Mouse (Mus musculus) frontal cortex, adult 2 months (tissue): ENCODE data around the gene Ap1b1. TPM values are rescaled to one million over a fixed set of nuclear protein-coding genes. Genes with fewer than 3 reads are reported as not detected.

Experiments
- DNase-seq, 2 experiments: peaks; one replicate each; pipeline ENCODE4 v3.0.0; 2022; ENCODE audit warnings: low spot score in 1 of 2; ENCODE audit errors: extremely low spot score in 1 of 2
- polyA plus RNA-seq: library from polyadenylated mRNA; depleted of rRNA; stranded (reverse); fragments of >200 nt; gene quantifications from 2 replicates; pipeline ENCODE4 v1.2.3, GENCODE M21; 2012; rRNA removed

The Ap1b1 gene
- polyA plus RNA-seq = 150 and 165 TPM in 2 replicates

DNA sequence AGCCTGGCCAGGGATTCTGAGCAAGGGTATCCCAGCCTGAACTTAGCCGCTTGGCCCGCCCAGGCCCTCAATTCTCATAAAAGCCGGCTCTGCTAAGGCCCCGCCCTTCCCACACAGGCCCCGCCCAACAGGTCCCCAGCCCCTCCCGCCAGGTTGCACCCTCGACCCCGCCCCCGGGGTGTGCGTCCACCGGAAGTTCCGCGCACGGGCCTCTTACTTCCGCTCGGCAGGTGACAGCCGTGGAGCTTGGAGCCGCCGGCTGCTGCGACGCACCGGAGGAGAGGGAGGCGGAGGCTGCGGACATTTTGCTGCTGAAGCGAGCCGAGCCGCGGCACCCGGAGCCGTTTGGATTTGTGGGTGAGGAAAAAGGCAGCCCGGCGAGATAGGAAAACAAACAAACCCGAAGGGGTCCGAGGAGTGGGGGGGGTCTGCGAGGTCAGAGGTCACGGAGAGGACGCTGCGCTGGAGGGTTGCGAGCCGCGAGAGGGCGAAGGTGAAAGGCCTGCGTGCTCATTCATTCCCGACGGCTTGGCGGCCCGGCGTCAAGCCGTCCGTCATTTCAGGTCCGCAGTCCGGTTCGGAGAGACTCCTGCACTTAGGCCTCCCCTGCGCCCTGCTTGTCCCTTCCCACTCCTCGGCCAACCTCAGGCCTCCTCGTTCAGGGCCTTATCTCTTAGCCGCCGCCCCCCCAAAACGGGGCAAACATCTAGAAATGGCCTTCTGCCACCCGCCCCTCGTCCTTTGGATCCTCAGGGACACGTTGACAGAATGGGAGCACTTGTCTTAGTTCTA is at the start of gene Ap1b1:
Ap1b1 (plus strand) TSS at position 130 of the 792 bp plus-strand sequence.
- DNase-seq = peak; percentile 56 to 91

DNA sequence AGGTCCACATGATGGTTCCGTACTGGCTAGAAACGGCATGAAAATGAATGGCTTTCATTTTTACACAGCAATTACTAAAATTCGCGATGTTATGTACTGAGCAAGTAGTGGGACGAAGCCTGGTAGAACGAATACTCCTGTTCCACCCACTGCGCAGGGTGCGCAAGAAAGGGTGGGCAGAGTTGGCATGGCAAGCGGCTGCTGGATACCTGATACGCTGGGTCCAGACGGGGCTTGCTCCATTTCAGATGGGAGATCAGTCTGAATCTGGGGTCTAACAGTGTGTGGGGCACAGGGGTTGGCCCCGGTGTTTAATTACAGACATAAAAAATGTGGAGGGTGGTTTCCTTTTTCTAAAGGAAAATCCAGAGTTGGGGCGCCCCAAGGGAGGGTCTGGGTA is 40.1 kb upstream of the Ap1b1 start:
- DNase-seq = peak in 1 of 2 experiments; percentile 39

DNA sequence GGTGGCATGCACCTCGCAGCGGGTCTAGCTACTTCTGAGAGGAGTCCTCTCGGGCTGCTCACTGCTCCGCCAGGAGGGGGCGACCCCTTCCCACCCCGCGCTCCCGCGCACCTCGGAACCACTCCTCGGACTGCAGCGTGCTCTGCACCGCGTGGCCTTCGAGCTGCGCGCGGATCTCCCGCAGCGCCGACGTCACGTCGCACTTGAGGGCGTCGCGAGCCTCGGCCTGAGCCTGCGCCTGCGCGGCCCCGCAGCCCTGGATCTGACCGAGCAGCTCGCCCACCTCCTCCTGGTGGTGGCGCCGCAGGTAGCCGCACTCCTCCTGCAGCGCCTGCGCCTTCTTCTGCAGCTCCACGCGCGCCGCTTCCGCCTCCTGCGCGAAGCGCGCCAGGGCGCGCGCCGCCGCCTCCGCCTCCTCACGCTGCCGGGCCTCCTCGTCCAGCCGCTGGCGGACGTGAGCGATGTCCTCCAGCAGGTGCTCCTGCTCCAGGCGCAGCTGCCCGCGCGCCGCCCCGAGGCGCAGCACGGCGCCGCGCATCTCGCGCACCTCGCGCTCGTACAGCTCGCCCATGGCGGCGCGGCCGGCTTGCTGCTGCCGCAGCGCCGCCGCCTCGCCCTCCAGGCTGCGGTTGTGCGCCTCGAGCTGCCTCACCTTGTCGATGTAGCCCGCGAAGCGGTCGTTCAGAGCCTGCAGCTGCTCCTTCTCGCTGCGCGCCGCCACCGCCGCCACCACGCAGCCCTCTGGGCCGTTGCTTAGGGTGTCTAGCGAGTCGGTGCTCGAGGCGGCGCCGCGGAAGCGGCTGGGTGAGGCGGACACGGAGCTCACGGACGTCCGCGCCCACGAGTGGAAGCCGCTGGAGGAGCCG is 39.4 kb upstream of the Ap1b1 start:
- peak; percentile 71 to 87 for DNase-seq

DNA sequence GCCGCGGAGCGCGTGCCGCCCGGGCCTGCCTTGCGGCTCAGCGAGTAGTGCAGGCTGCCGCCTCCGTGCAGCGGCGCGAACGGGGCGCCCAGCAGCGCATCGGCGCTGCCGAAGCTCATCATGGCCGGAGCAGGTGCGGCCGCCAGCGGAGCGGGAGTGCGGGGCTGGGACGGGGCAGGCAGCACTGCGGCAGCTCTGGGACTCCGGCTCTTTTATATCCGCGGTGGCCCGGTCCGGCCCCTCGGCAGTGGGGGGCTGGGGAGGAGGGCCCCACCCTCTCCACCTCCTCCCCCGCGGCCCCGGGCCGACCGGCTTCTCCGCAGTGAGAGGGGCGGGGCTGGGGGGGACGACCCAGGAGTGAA is 38.8 kb upstream of the Ap1b1 start, which contains the start of gene Nefh:
Nefh (minus strand) TSS at position 252 of the 362 bp plus-strand sequence.
- peak in 1 of 2 experiments; percentile 38 for DNase-seq

DNA sequence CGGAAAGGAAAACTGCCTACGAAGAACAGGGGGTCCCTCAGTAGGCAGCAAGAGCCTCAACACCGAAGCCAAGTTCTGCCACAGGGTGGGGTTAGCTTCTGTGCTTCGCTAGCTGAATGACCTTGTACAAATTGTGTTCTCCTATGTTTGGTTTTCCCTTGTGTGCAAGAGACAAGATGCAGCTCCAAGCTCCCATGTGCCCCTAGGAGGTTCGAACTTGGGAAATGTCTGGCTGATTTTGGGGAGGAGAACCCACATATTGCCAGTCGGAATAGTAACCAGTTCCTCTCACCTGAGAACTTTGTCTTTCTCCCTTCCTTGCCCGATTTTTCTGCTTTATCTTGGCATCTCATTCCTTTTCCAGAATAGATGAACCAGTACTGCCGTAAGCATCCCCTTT is 37.8 kb upstream of the Ap1b1 start:
- no peak for DNase-seq

DNA sequence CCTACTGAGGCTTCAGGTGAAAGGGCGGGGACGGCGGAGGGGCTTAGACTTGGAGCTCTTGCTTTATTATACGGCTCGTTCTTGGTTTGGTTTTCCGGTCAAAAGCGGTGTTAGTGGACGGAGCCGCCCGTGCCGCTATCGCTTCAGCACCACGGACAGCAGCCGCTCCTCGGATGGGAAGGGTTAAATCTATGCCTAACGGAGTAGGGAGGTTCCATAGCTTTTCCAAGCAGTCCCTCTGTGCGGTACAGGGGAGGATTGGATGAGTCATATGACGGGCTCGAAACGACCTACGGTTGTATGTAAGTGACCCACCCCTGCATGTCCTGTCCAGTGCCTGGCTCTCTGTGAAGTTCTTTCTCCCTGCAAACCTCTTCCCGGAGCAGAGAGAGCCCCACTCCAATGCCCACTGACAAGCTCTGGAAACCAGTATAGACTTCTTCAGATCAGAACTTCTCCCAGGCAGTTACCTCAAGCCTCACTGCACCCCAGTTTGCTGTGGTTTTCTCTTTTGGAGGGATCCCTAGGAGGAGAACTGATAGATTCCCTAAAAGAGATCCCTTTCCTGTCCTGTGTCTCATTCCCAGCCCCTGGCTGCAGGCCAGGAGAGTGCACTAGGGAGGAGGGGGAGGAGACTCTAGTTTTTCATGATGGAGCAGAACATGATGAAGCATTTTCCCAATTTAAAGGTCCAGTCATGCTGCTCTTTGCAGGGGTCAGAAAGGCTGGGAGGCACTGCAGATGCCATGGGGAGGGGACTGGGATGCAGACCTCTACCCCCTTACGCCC is 37.2 kb upstream of the Ap1b1 start:
- peak in 1 of 2 experiments; percentile 56 for DNase-seq

DNA sequence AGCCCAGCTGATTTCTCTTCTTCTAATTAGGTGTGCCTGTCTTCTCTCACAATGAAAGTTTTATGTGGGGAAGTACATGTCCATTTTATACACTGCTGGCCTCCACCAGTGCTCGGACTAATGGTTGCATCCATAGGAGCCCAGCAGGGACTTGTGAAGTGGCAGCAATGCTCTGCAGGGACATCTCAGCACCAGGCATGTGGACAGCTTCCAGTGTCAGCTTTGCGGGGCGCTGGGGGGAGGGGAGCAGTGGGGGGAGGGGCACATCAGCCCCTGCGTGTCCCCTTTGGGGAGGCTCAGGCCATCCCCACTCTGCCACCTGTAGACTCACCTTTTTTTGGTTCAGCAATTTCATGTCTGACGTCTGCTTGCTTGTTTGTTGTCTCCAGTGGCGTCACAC is 33.2 kb upstream of the Ap1b1 start:
- no peak for DNase-seq

DNA sequence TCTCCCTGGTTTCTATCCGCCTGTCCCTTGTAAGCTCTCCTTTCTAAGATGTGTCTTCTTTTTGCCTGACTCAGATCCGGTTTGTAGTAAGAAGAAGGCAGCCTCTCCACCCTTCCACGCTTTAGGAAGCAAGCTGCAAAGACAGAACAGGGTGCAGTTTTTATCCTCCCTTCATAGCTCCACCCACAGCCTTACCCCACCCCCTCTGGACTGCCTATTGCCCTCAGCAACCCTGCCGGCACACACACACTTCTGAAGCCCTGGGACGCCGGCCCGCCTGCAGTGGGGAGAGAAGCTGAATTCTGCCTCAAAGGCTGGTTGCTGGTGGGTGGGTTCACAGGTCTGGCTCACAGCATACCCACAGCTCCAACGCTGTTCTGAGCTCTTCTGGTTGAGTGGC is 32.7 kb upstream of the Ap1b1 start:
- DNase-seq = peak; percentile 28 to 72

DNA sequence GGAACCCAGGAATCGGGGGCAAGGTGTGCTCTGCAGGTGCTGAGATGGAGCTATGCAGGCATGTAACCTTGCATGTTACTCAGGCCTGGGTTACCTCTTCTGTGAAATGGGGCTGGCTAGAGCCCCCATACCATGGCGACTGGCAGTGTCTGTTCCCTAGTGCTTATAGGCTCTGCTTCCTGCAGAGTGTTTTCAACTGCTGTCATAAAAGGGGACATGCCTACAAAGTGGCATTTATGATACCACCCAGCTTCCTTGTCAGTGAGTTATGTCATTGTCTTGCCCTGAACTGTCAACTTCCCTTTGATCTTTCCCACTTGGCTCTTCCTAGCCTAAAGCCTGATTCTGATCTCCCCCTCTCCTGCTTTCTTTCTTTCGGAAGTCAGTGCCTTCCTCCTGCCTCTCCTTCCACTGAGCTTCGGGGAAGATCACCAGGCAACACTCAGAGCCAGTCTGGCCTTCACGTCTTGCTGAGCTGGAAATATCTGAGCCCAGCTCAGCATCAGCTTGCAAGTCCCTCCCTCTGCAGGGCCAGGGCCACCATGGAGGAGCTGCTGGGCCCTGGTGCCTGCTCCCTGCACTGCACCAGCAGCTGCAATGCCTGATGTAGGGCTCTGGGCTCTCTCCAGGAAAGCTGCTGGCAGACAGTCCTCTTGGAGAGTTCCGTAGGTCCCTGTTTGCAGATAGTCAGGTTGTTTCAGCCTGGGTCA is 23.4 kb upstream of the Ap1b1 start:
- no peak for DNase-seq

DNA sequence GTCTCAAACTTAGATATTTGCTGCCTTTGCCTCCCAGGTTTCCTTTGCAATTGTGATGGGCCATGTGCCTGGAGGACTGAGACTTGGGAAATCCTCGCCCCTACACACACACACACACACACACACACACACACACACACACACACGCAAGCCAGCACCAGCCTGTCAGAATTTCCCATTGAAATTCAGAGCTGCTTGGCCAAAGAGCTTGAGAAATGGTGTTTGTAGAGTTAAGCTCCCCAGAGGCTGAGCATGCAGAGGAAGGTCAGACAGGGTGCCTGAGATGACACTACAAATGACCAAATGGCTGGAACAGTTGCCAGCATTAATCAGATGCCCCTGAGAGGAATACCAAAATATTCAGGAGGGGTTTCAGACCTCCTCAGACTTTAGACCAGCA is 20.3 kb upstream of the Ap1b1 start:
- no peak for DNase-seq

DNA sequence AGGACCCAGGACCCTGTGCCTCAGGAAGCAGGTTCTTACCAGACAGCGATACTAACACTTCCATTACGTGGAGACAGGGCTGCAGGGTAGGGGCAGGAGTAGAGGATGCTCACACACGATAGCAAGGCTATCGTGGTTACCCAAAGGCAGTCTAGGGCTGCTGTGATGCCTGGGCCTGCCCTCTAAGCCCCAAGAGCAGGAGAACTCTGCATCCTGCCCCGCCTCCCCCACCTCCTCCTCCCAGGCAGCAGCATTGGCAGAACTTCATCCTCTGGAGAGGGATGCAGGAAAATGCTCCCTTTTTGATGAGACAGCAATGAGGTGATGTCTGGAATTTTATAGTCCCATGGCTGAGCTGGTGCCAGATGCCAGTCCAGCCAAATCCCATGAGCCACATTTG is 19.7 kb upstream of the Ap1b1 start:
- DNase-seq = no peak

DNA sequence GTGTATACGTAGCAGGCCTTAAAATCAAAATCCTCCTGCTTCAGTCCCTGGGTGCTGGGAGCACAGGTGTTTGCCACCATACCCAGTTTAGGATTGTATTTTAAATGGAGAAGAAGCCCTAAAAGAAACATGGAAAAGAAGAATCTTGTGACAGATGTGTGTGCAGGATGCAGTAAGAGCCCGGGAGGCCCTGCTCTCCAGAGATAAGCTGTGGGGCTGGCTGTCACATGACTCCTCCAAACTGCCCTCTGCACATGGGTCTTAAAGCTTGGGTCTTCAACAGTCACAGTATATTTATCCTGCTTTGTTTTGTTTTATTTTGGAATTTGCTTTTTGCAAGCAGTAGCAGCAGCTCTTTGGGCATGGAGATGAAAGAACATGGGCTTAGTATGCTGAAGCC is 19.1 kb upstream of the Ap1b1 start:
- no peak for DNase-seq

DNA sequence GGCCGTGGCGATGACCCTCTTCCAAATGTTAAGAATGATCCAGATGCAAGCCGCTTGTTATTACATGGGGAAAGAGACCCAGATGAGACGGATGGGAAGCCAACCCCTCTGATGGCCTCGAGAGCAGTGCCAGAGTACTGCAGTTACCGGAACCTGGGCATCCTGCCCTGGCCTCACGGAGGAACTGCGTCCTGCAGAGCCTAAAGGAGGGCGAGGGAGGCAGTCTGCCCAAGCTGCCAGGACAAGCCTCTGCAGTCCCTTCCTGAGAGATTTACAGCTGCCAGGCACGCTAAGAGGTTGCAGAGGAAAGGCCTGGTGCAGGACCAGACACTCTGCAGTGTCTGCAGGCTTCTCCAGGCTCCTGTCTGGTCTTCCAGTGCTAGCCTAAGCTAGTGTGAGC is 18.2 kb upstream of the Ap1b1 start:
- DNase-seq = no peak

DNA sequence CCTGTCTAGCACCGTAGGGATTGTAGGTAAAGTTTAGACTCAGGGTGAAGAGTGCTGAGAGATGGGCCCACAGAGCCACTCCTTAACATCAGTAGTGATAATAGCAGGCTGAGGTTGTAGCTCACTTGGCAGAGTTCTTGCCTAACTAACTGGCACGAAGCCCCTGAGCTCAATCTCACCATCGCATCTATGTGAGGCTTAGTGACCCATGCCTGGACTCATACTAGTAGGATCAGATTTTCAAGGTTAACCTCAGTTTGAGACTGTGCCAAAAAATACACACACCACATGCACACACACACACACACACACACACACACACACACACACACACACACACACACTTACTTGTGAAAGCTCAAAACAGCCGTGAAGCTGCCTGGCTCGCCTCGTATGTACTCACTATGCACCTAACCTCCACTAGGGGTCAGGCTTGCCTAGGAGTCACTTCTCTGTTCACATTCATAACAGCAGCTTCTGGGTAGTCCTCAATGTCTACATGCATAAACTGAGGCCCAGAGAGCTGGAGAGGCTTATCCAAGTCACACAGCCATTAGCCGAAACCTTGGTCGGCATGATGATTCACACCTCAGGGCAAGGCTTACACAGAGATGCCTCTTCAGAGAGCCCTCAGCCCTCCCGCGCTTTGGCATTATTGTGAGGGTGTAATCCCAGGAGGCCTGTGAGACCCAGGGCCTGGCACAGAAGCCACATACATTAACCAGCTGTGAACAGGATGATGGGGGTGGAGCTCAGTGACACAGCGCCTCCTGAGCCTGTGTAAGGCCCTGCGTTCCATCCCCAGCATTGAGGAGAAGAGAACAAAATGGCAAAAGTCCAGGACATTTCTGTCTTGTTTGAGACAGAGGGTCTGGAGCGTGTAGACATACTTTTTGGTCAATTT is 13.4 kb upstream of the Ap1b1 start:
- DNase-seq = peak in 1 of 2 experiments; percentile 77

DNA sequence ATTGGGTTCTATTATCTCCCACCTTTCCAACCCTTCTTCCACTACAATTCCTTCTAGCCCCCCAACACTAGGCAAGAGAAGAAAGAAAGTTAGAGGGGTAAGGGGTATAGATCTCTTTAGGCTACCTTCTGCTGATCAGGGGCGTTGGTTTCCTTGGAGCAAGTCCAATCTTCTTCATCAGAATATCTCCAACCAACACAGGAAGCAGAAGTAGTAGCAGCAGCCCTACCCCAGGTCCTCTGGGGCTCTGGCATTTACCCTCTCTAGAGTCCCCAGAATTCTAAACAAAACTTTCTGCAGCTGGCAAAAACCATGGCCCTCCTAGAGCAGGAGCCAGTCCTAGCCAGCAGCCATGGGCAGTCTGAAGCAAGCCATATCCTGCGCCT is 12.8 kb upstream of the Ap1b1 start:
- DNase-seq = no peak

DNA sequence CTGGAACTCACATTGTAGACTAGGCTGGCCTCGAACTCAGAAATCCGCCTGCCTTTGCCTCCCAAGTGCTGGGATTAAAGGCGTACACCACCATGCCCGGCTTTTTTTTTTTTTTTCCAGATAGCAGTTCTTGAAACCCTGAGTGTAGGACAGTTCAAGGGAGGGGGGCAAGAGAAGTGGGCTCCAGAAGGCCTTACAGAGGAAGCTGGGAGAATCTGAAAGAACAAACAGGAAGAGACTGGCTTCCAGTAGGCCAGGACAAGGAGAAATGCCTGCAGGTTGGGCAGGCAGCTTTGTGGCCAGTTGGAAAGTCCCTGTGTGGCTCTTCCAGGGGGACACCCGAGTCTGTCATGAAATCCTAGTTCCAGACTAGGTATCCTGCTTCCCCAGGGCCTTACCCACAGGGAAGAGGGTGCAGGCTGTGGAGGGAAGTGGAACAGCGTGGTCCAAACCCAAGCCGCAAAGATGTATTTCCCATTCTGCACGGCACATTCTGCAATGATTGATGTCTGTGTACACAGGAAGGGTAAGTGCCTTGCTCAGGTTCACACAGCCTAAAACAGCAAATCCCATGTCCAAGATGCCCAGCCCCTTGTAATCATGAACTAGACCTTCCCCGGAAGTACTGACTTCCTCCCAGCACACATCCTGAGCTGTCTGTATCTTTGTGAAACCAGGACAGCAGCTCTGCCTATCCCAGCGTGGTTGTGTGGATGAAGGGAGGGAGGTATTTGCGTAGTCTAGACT is 12.1 kb upstream of the Ap1b1 start:
- no peak for DNase-seq

DNA sequence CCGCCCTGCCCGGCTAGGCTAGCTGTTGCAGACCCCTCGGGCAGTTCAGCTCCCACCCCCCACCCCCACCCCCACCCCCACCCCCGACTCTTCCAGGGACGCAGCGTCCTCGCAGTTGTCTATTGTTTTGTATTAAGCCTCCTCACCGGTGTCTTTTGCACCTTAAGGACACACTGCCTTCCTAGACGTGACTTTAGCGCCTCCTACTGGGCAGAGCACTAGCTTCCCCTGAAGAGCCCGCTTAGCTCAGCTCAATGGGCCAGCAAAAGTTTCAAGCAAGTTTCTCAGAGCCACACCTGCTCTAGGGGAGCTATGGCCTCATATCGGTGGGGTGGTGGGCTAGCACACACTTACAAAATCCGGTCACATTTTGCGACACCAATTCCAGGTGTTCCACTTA is 11.0 kb upstream of the Ap1b1 start:
- DNase-seq = peak in 1 of 2 experiments; percentile 79

DNA sequence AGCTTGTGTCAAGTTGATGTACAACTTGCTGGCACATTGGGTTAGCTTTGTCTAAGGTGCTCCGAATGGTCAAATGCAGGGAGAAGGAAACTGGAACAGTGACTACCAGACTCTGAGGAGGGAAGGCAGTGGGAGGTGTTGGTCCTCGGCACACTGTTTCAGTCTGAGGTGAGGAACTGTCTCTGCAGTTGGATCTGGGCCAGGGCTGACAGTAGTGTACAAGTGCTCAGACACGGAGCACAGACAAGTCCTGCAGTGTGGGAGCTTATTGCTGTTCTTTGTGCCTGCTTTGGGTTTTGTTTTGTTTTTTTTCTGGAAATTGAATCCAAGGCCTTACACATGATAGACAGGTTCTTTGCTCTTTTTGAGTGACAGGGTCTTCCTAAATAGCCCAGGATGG is 3.6 kb upstream of the Ap1b1 start:
- no peak for DNase-seq

DNA sequence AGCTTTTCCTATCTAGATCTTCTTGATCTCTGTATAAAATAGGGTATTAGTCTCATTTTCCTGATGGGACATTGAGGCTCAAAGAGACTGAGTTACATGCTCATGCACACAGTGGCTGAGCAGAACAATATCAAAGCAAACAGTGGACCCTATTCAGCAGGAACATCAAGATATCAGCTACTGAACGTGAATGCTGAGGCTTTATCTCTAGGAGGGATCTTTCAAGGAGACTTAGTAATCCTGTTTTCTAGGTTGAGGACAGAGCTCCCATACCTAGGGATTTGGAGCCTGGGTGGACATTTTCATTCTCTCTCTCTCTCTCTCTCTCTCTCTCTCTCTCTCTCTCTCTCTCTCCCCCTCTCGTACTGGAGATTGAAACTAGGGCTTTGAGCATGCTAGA is 3.1 kb upstream of the Ap1b1 start:
- DNase-seq = no peak
